Mouse (Mus musculus): Measurements from ENCODE around the gene Aldob.
"Not testable (repeated sequence)": the region's sequence is repeated elsewhere in the genome, so short reads cannot be mapped to it uniquely, and the experiment has no call there.

Aldob gene

DNA sequence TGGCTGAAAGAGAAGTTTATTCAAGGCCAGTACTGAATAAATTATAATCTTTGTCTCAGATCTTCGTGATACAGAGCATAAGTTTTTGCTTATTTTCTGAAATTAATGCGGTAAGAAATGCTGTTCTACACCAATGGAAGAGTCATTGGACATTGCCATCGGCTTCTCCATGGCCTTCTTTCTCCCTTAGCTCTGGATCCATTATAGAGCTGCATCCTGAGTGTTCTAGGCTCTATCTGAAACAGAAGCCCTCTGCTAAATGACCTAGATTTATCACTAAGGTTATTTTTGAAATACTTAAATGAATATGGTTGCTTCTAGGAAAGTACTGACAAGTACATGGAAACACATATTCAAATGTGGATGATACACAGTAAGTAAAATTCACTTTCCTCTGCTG lies 14.3 kb downstream of the Aldob start:
- DNase-seq: no peak

GRCm38 (mm10) chr4:49522576-49522975 lies 26.8 kb downstream of the Aldob start:
- peak; percentile 13 to 41 for DNase-seq

DNA sequence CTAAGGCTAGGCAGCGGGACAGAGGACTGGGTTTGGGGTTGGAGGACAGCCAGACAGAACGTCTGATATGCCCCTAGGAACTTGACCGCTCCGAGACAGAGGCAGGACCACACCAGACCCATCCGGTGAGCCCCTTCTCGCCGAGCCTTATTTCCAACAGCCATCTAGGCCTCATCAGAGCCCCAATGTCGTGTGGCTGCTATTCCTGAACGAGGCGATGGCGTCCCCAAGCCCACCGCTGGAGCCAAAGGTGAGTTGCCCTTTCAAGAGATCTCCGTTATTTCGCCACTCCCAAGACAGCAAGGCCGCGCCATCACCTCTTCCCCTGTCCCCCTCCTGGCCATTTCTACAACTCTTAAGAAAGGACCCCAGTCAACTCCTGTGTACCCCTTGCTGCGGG lies 28.0 kb downstream of the Aldob start:
- DNase-seq: no peak

- DNase-seq: peak; percentile 92 to 97
Observed at GRCm38 (mm10) chr4:49520572-49521340, 28.6 kb downstream of the Aldob start, which contains the start of the genes Mrpl50 and Zfp189. Gene Mrpl50 (minus strand): TSS chr4:49521093. Gene Zfp189 (plus strand): TSS chr4:49521176.

DNA sequence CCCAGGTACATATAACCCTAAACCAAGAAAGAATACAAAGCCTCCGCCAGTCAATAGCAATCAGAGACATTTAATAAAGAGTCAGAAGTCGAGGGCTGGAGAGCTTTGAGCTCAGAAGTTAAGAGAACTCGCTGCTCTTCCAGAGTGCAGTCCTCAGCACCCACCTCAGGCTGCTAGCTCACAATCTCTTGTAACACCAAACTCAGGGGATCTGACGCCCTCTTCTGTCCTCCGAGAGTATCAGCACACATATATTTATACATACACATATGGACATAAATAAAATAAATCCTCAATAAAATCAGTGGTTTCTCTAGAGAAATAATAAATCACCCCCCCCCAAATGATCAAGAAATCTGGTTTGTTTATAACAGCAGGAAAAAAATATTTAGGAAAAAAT lies 29.9 kb downstream of the Aldob start:
- no peak for DNase-seq

- no peak for DNase-seq
Observed at GRCm38 (mm10) chr4:49514441-49514840, 34.9 kb downstream of the Aldob start.

GRCm38 (mm10) chr4:49512636-49513035 lies 36.7 kb downstream of the Aldob start:
- no peak for DNase-seq

DNA sequence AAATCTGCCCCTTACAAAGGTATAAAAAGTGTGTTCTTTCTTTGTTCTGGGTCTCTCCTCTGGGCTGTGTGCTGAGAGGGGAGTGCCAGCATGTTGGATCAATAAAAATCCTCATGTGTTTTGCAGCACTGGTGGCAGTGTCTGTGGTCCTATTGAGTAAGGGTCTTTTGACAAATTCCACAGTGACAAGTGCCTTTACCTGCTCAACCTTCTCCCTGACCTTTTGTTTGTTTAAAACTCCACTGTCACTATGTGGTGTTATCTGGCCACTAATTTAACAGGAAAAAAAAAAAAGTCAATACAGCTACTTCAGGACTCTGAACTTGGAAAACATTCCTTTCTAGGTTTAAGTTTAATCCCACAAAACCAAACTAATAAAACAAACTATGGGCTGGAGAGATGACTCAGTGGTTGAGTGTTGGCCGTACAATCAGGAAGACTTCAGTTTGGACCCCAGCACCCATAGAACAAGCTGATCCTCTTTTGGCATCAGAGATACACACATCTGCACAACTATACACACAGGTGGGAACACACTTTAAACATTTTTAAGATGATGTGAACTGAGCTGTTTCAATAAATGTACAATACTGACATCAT lies 39.0 kb downstream of the Aldob start:
- not testable (repeated sequence) for DNase-seq

- DNase-seq: no peak
Observed at GRCm38 (mm10) chr4:49509183-49509582, 40.2 kb downstream of the Aldob start.

DNA sequence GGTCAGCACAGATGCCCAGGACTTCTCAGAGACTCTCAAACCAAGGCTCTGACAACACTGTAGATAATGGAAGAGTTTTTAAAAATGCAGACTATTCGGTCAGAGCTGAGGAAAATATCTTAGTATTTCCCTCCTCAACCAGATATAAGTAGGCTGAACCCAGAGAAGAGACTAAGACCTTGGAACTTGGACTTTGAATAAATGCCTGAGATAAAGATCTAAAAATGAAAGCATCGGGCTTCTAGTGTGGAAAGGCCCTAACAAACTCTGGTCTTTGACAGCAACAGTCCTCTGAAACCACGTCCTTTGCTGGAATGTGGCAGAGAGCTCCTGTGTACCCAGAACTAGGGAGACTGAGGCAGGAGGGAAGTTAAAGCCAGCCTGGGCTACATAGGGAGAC lies 43.0 kb downstream of the Aldob start, which contains the start of gene Baat:
Gene Baat (minus strand): TSS at position 172 of the 400 bp plus-strand sequence.
- DNase-seq: no peak

- DNase-seq: no peak
Observed at GRCm38 (mm10) chr4:49503563-49503962, 45.8 kb downstream of the Aldob start.

Data from cerebellum, adult 18-20 months (tissue).